10 mouse cellular contexts compared by ENCODE assay signal in the genomic region with DNA sequence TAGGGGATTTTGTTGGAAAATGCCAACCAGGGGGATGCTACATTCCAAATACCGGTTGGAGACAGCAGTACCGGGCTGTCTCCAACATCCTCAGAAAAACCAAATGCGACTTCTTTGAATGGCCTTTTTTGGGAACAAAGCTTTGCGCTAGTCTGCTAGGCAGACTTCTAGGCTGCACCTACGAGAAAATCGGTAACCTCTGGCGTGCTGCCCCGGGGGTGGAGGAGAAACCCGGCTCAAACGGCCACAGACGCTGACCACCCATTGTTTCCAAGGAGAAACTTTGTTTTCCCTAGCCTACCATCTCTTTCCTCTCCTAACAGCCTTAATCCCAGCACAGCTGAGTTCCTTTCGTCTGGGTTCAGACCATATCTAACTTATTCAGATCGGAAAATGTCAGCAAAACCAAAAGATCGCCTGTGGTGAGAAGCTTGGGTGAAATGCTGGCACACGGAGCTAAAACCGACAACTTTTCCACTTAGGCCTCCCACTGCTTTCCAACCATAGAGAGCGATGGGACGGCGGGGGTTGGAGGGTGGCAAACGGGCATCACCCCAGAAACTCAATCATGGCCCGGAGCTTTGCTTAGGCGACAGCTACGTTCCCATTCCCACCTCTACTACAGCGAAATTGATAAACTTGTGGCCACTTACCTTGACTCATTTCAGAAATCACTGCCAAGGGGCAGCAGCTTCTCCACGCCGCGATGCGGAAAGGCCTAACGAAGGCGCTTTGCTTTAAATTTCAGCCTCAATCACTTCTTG. TPM values are rescaled to one million over a fixed set of nuclear protein-coding genes. Genes with fewer than 3 reads are reported as not detected.
DNase-seq lines count a peak whose midpoint lies in the region; ATAC-seq and TF ChIP-seq lines count a peak whose summit lies in the region.
"Had no signal": no experiment of that assay in that cellular context is flagged by ENCODE, and none has a peak within 500 bp of the region (broad histone marks: within the 10 kb centered on the region; RNA-seq: fewer than 3 reads in every experiment).

No protein-coding gene starts in this region.

- no peak overlapping the region for H3K4me3 ChIP-seq in hindbrain, embryonic 11.5 days (ENCODE audit: low read depth, low read length)
- no peak overlapping the region for H3K4me3 ChIP-seq in hindbrain, embryonic 14.5 days (replicated peaks; ENCODE audit: low read length)
- H3K4me3 ChIP-seq in E14TG2a.4 (replicated peaks; ENCODE audit: low read length), result peak overlapping the region; percentile 51
- H3K4me3 ChIP-seq in heart, embryonic 15.5 days, result peak overlapping the region; percentile 28
- peak overlapping the region; percentile 90 for H3K4me3 ChIP-seq in limb, embryonic 10.5 days

- no peak for TF ChIP-seq CTCF in E14TG2a.4 (conservative IDR thresholded peaks at IDR 0.05; ENCODE audit: low read length)

- no peaks in the 10 kb centered on the region for H3K36me3 ChIP-seq in hindbrain, embryonic 11.5 days (ENCODE audit: control insufficient read depth, insufficient read depth, low read length)
- no peaks in the 10 kb centered on the region for H3K36me3 ChIP-seq in hindbrain, embryonic 14.5 days (replicated peaks; ENCODE audit: control insufficient read depth, insufficient read depth)
- H3K36me3 ChIP-seq in E14TG2a.4 (ENCODE audit: insufficient read depth, low read length), result no peaks in the 10 kb centered on the region
- H3K36me3 ChIP-seq in heart, embryonic 15.5 days, result no peaks in the 10 kb centered on the region
- H3K36me3 ChIP-seq in limb, embryonic 10.5 days, result peaks cover 40% of the 10 kb centered on the region

- no peak overlapping the region for H3K27ac ChIP-seq in hindbrain, embryonic 11.5 days (ENCODE audit: low read depth, low read length)
- H3K27ac ChIP-seq in hindbrain, embryonic 14.5 days, result no peak overlapping the region
- H3K27ac ChIP-seq in heart, embryonic 15.5 days, result no peak overlapping the region
- peak overlapping the region; percentile 99 for H3K27ac ChIP-seq in limb, embryonic 10.5 days

- peaks cover 92% of the 10 kb centered on the region for H3K27me3 ChIP-seq in hindbrain, embryonic 11.5 days (ENCODE audit: control insufficient read depth, insufficient read depth, low read length)
- H3K27me3 ChIP-seq in hindbrain, embryonic 14.5 days (ENCODE audit: control insufficient read depth, insufficient read depth, low read length), result peaks cover 100% of the 10 kb centered on the region
- H3K27me3 ChIP-seq in E14TG2a.4 (ENCODE audit: insufficient read depth, low read length), result peaks cover 97% of the 10 kb centered on the region
- peaks cover 99% of the 10 kb centered on the region for H3K27me3 ChIP-seq in heart, embryonic 15.5 days
- H3K27me3 ChIP-seq in limb, embryonic 10.5 days (ENCODE audit: low read depth, poor library complexity, severe bottlenecking), result peaks cover 72% of the 10 kb centered on the region
- H3K27me3 ChIP-seq: Patski had no signal

- H3K9me3 ChIP-seq in hindbrain, embryonic 11.5 days (ENCODE audit: control insufficient read depth, low read length), result no peaks in the 10 kb centered on the region
- H3K9me3 ChIP-seq in hindbrain, embryonic 14.5 days (ENCODE audit: control insufficient read depth, low read length), result no peaks in the 10 kb centered on the region
- peaks cover 2% of the 10 kb centered on the region; the same call in 1 of the 2 replicates for H3K9me3 ChIP-seq in E14TG2a.4 (ENCODE audit: low read length)
- no peaks in the 10 kb centered on the region for H3K9me3 ChIP-seq in heart, embryonic 15.5 days (replicated peaks)
- no peaks in the 10 kb centered on the region for H3K9me3 ChIP-seq in limb, embryonic 10.5 days (replicated peaks)

- H3K9ac ChIP-seq in hindbrain, embryonic 11.5 days (ENCODE audit: low read depth, low read length), result no peak overlapping the region
- H3K9ac ChIP-seq in hindbrain, embryonic 14.5 days, result no peak overlapping the region
- no peak overlapping the region for H3K9ac ChIP-seq in heart, embryonic 15.5 days

- WGBS in hindbrain, embryonic 11.5 days, result 1% methylated on average over 30 of the region's 30 CpGs
- 2% methylated on average over 30 of the region's 30 CpGs for WGBS in hindbrain, embryonic 14.5 days
- 3% methylated on average over 30 of the region's 30 CpGs for whole genome bisulfite sequencing in heart, embryonic 15.5 days
- WGBS in limb, embryonic 10.5 days, result under 1% methylated on average over 30 of the region's 30 CpGs

- H3K4me1 ChIP-seq in hindbrain, embryonic 11.5 days (replicated peaks; ENCODE audit: control insufficient read depth, insufficient read depth, low read length), result no peaks in the 10 kb centered on the region
- no peaks in the 10 kb centered on the region for H3K4me1 ChIP-seq in hindbrain, embryonic 14.5 days (replicated peaks; ENCODE audit: control insufficient read depth, insufficient read depth, low read length)
- peaks cover 51% of the 10 kb centered on the region for H3K4me1 ChIP-seq in E14TG2a.4 (replicated peaks; ENCODE audit: low read depth, low read length)
- H3K4me1 ChIP-seq in heart, embryonic 15.5 days (replicated peaks), result peaks cover 4% of the 10 kb centered on the region
- peaks cover 52% of the 10 kb centered on the region for H3K4me1 ChIP-seq in limb, embryonic 10.5 days

- peak; percentile 62 for DNase-seq in hindbrain, embryonic 11.5 days (ENCODE audit: low spot score)
- no peak for DNase-seq in hindbrain, embryonic 14.5 days (ENCODE audit: low spot score)
- no peak for DNase-seq in limb, embryonic 10.5 days (ENCODE audit: low spot score)
- no peak for DNase-seq in ovary, postnatal 10 days (ENCODE audit: low spot score)
- DNase-seq in layer of hippocampus, adult 9-11 months, result no peak
- DNase-seq in left cerebral cortex, adult 9 months (ENCODE audit: low spot score in 2 of 2), result no peak
- DNase-seq: cerebellum, adult 11-12 months had no signal

- H3K4me2 ChIP-seq in hindbrain, embryonic 11.5 days (replicated peaks; ENCODE audit: low read depth, low read length), result no peak overlapping the region
- H3K4me2 ChIP-seq in hindbrain, embryonic 14.5 days (replicated peaks), result no peak overlapping the region
- peak overlapping the region; percentile 43 for H3K4me2 ChIP-seq in heart, embryonic 15.5 days

- ATAC-seq in hindbrain, embryonic 11.5 days (ENCODE audit: low FRiP score), result no peak
- ATAC-seq in hindbrain, embryonic 14.5 days (ENCODE audit: low FRiP score), result no peak
- no peak for ATAC-seq in heart, embryonic 15.5 days (replicated peaks; ENCODE audit: insufficient number of reproducible peaks, insufficient read depth, low FRiP score, low read depth)

RNA-seq across cellular contexts. Expression of a gene that starts 0.8 kb away (rescaled TPM):
- not detected in 2 replicates for polyA plus RNA-seq in hindbrain, embryonic 11.5 days (2014; fragmentation: Nextera tagmentation; extraction: Ambion mirVana)
- 0.37 TPM in 1 of 2 replicates, not detected in the other for polyA plus RNA-seq in hindbrain, embryonic 14.5 days (2014; fragmentation: Nextera tagmentation; extraction: Ambion mirVana)
- 0.19 and 0.55 TPM in 2 replicates for polyA plus RNA-seq in heart, embryonic 15.5 days (2015; fragmentation: Nextera tagmentation; extraction: Ambion mirVana)
- polyA plus RNA-seq in limb, embryonic 10.5 days (2016; fragmentation: Nextera tagmentation; extraction: Ambion mirVana), result 175 and 195 TPM in 2 replicates

RNA-seq across cellular contexts. Expression of a gene that starts 5.8 kb away (rescaled TPM):
- not detected in 2 replicates for polyA plus RNA-seq in hindbrain, embryonic 11.5 days (2014; fragmentation: Nextera tagmentation; extraction: Ambion mirVana)
- not detected in 2 replicates for polyA plus RNA-seq in hindbrain, embryonic 14.5 days (2014; fragmentation: Nextera tagmentation; extraction: Ambion mirVana)
- 0.06 TPM in 1 of 2 replicates, not detected in the other for polyA plus RNA-seq in heart, embryonic 15.5 days (2015; fragmentation: Nextera tagmentation; extraction: Ambion mirVana)
- 71.6 and 74.9 TPM in 2 replicates for polyA plus RNA-seq in limb, embryonic 10.5 days (2016; fragmentation: Nextera tagmentation; extraction: Ambion mirVana)

RNA-seq across cellular contexts. Expression of a gene that starts 8.9 kb away (rescaled TPM):
- polyA plus RNA-seq in hindbrain, embryonic 11.5 days (2014; fragmentation: Nextera tagmentation; extraction: Ambion mirVana), result 0.25 and 1.1 TPM in 2 replicates
- polyA plus RNA-seq in hindbrain, embryonic 14.5 days (2014; fragmentation: Nextera tagmentation; extraction: Ambion mirVana), result 1.5 and 2.0 TPM in 2 replicates
- 0.13 and 0.24 TPM in 2 replicates for polyA plus RNA-seq in heart, embryonic 15.5 days (2015; fragmentation: Nextera tagmentation; extraction: Ambion mirVana)
- polyA plus RNA-seq in limb, embryonic 10.5 days (2016; fragmentation: Nextera tagmentation; extraction: Ambion mirVana), result 95.7 and 123 TPM in 2 replicates

RNA-seq across cellular contexts. Expression of a gene that starts 18.2 kb away (rescaled TPM):
- 0.34 and 1.9 TPM in 2 replicates for polyA plus RNA-seq in hindbrain, embryonic 11.5 days (2014; fragmentation: Nextera tagmentation; extraction: Ambion mirVana)
- 18.7 and 25.2 TPM in 2 replicates for polyA plus RNA-seq in hindbrain, embryonic 14.5 days (2014; fragmentation: Nextera tagmentation; extraction: Ambion mirVana)
- polyA plus RNA-seq in heart, embryonic 15.5 days (2015; fragmentation: Nextera tagmentation; extraction: Ambion mirVana), result 0.54 and 1.4 TPM in 2 replicates
- polyA plus RNA-seq in limb, embryonic 10.5 days (2016; fragmentation: Nextera tagmentation; extraction: Ambion mirVana), result 24.7 and 24.8 TPM in 2 replicates

RNA-seq across cellular contexts. Expression of a gene that starts 20.9 kb away (rescaled TPM):
- not detected in 2 replicates for polyA plus RNA-seq in hindbrain, embryonic 11.5 days (2014; fragmentation: Nextera tagmentation; extraction: Ambion mirVana)
- not detected in 2 replicates for polyA plus RNA-seq in hindbrain, embryonic 14.5 days (2014; fragmentation: Nextera tagmentation; extraction: Ambion mirVana)
- 0.09 TPM in 1 of 2 replicates, not detected in the other for polyA plus RNA-seq in heart, embryonic 15.5 days (2015; fragmentation: Nextera tagmentation; extraction: Ambion mirVana)
- 2.7 and 11.1 TPM in 2 replicates for polyA plus RNA-seq in limb, embryonic 10.5 days (2016; fragmentation: Nextera tagmentation; extraction: Ambion mirVana)

Comparison
In these comparisons a context has a peak if more than half of its experiments do, and no peak if none do; other contexts are left out.
1. H3K4me3 ChIP-seq: peak in E14TG2a.4 (single experiment), heart, embryonic 15.5 days (single experiment) and limb, embryonic 10.5 days (single experiment); none in hindbrain, embryonic 11.5 days (single experiment) and hindbrain, embryonic 14.5 days (single experiment).
2. RNA of a gene that starts 0.8 kb away (polyA plus RNA-seq): 175 to 195 TPM in limb, embryonic 10.5 days; 0.37 TPM in hindbrain, embryonic 14.5 days, 0.19 to 0.55 TPM in heart, embryonic 15.5 days and not detected in hindbrain, embryonic 11.5 days; every median in the first group is over 100 times any median in the second.
3. RNA of a gene that starts 5.8 kb away (polyA plus RNA-seq): 71.6 to 74.9 TPM in limb, embryonic 10.5 days; not detected in hindbrain, embryonic 11.5 days, not detected in hindbrain, embryonic 14.5 days and 0.06 TPM in heart, embryonic 15.5 days; every median in the first group is over 10 times any median in the second.
4. RNA of a gene that starts 8.9 kb away (polyA plus RNA-seq): 95.7 to 123 TPM in limb, embryonic 10.5 days; 1.5 to 2.0 TPM in hindbrain, embryonic 14.5 days, 0.25 to 1.1 TPM in hindbrain, embryonic 11.5 days and 0.13 to 0.24 TPM in heart, embryonic 15.5 days; every median in the first group is over 10 times any median in the second.